ENCODE assay signal across 10 mouse cellular contexts in genomic region chr11:79238398-79238752, GRCm38 (mm10). TPM values are rescaled to one million over a fixed set of nuclear protein-coding genes. Genes with fewer than 3 reads are reported as not detected.
DNase-seq lines count a peak whose midpoint lies in the region; ATAC-seq lines count a peak whose summit lies in the region.
"Had no signal": no experiment of that assay in that cellular context is flagged by ENCODE, and none has a peak within 500 bp of the region (broad histone marks: within the 10 kb centered on the region; RNA-seq: fewer than 3 reads in every experiment).

No protein-coding gene starts in this region.

- intact Hi-C loops in heart, postnatal 25 days (cut with DNase I) = no loop called here

- peaks cover 48% of the 10 kb centered on the region for H3K36me3 ChIP-seq in embryonic facial prominence, embryonic 12.5 days
- H3K36me3 ChIP-seq in hindbrain, embryonic 11.5 days (ENCODE audit: control insufficient read depth, insufficient read depth, low read length) = peaks cover 25% of the 10 kb centered on the region

- H3K4me2 ChIP-seq in embryonic facial prominence, embryonic 12.5 days (replicated peaks) = no peak overlapping the region
- no peak overlapping the region for H3K4me2 ChIP-seq in hindbrain, embryonic 11.5 days (replicated peaks; ENCODE audit: low read depth, low read length)

- H3K27me3 ChIP-seq in embryonic facial prominence, embryonic 12.5 days = no peaks in the 10 kb centered on the region
- H3K27me3 ChIP-seq in hindbrain, embryonic 11.5 days (ENCODE audit: control insufficient read depth, insufficient read depth, low read length) = no peaks in the 10 kb centered on the region
- H3K27me3 ChIP-seq: CH12.LX; megakaryocyte, embryonic 14.5 days had no signal

- peak; percentile 95 for DNase-seq in heart, adult 11 months
- no peak for DNase-seq in heart, postnatal 25 days (ENCODE audit: low spot score)
- peak; percentile 52 for DNase-seq in hindbrain, embryonic 11.5 days (ENCODE audit: low spot score)
- peak; percentile 65 for DNase-seq in lung, postnatal 36 days
- DNase-seq in layer of hippocampus, postnatal 25 days (ENCODE audit: extremely low spot score in 1 of 2, low spot score in 1 of 2) = no peak

- H3K27ac ChIP-seq in embryonic facial prominence, embryonic 12.5 days = peak overlapping the region; percentile 73
- H3K27ac ChIP-seq in hindbrain, embryonic 11.5 days (ENCODE audit: low read depth, low read length) = no peak overlapping the region

- H3K4me3 ChIP-seq in embryonic facial prominence, embryonic 12.5 days = no peak overlapping the region
- no peak overlapping the region for H3K4me3 ChIP-seq in hindbrain, embryonic 11.5 days (ENCODE audit: low read depth, low read length)
- H3K4me3 ChIP-seq: megakaryocyte, embryonic 14.5 days had no signal

- 0 out of 2 replicates have a peak, but pooled peaks cover 3% of the 10 kb centered on the region for H3K4me1 ChIP-seq in embryonic facial prominence, embryonic 12.5 days
- H3K4me1 ChIP-seq in hindbrain, embryonic 11.5 days (replicated peaks; ENCODE audit: control insufficient read depth, insufficient read depth, low read length) = no peaks in the 10 kb centered on the region

- no peak for ATAC-seq in embryonic facial prominence, embryonic 12.5 days (ENCODE audit: insufficient number of reproducible peaks, insufficient read depth, low FRiP score, low TSS enrichment)
- ATAC-seq in hindbrain, embryonic 11.5 days (ENCODE audit: low FRiP score) = no peak
- ATAC-seq in activated CD4-positive, CD25-positive, alpha-beta regulatory T cell, adult 4 months = no peak
- no peak for ATAC-seq in CD4-positive, CD25-positive, alpha-beta regulatory T cell, adult 4 months

- WGBS in embryonic facial prominence, embryonic 12.5 days = 24% methylated on average over 1 of the region's 1 CpGs
- WGBS in hindbrain, embryonic 11.5 days = 39% methylated on average over 1 of the region's 1 CpGs

- H3K9ac ChIP-seq in embryonic facial prominence, embryonic 12.5 days = no peak overlapping the region
- H3K9ac ChIP-seq in hindbrain, embryonic 11.5 days (ENCODE audit: low read depth, low read length) = no peak overlapping the region

- peaks cover 9% of the 10 kb centered on the region for H3K9me3 ChIP-seq in embryonic facial prominence, embryonic 12.5 days
- H3K9me3 ChIP-seq in hindbrain, embryonic 11.5 days (ENCODE audit: control insufficient read depth, low read length) = no peaks in the 10 kb centered on the region; the same call in 1 of the 2 replicates

RNA-seq across cellular contexts. Expression of gene Wsb1, which starts 16.1 kb away (rescaled TPM):
- 10 to 100 TPM; 13.4 to 17.8 TPM for total RNA-seq in heart, postnatal 25 days (2021)
- 480 and 498 TPM in 2 replicates for polyA plus RNA-seq in embryonic facial prominence, embryonic 12.5 days (2016; fragmentation: Nextera tagmentation; extraction: Ambion mirVana)
- 469 and 501 TPM in 2 replicates for polyA plus RNA-seq in hindbrain, embryonic 11.5 days (2014; fragmentation: Nextera tagmentation; extraction: Ambion mirVana)
- polyA plus RNA-seq in activated CD4-positive, CD25-positive, alpha-beta regulatory T cell, adult 4 months (2017; shearing (Covaris generic)) = 10 to 100 TPM; 81.8 to 88.3 TPM
- 10 to 100 TPM; 79.7 to 89.4 TPM for polyA plus RNA-seq in CD4-positive, CD25-positive, alpha-beta regulatory T cell, adult 4 months (2017; shearing (Covaris generic))
- 10 to 100 TPM; 68.1 to 92.0 TPM for total RNA-seq in layer of hippocampus, postnatal 25 days (2021)

RNA-seq across cellular contexts. Expression of gene Gm9964, which starts 58.3 kb away (rescaled TPM):
- total RNA-seq in heart, postnatal 25 days (2021) = not detected
- not detected in 2 replicates for polyA plus RNA-seq in embryonic facial prominence, embryonic 12.5 days (2016; fragmentation: Nextera tagmentation; extraction: Ambion mirVana)
- not detected in 2 replicates for polyA plus RNA-seq in hindbrain, embryonic 11.5 days (2014; fragmentation: Nextera tagmentation; extraction: Ambion mirVana)
- not detected for polyA plus RNA-seq in activated CD4-positive, CD25-positive, alpha-beta regulatory T cell, adult 4 months (2017; shearing (Covaris generic))
- polyA plus RNA-seq in CD4-positive, CD25-positive, alpha-beta regulatory T cell, adult 4 months (2017; shearing (Covaris generic)) = not detected
- total RNA-seq in layer of hippocampus, postnatal 25 days (2021) = under 1 TPM; 0.73 to 0.91 TPM
- total RNA-seq: CH12.LX had no signal

Comparison
In these comparisons a context has a peak if more than half of its experiments do, and no peak if none do; other contexts are left out.
1. DNase-seq: peak in heart, adult 11 months (single experiment), hindbrain, embryonic 11.5 days (single experiment) and lung, postnatal 36 days (single experiment); none in heart, postnatal 25 days (single experiment) and layer of hippocampus, postnatal 25 days (0 of 2).